Mouse (Mus musculus) embryonic facial prominence, embryonic 10.5 days (tissue): Measurements from ENCODE around the gene Tspan31. TPM values are rescaled to one million over a fixed set of nuclear protein-coding genes. Genes with fewer than 3 reads are reported as not detected.

ENCODE experiments used
- DNase-seq: peaks from one replicate; pipeline ENCODE4 v3.0.0-alpha.2; 2017; ENCODE audit warnings: low spot score
- H3K27ac ChIP-seq: fragments of 300-500 bp; sonication (generic); replicated peaks from 2 replicates; pipeline ENCODE4 v1.5.1; 2016; ENCODE audit warnings: mild to moderate bottlenecking
- H3K27me3 ChIP-seq: fragments of 300-500 bp; sonication (generic); replicated peaks from 2 replicates; pipeline ENCODE4 v1.6.1; 2016; ENCODE audit warnings: low read depth, mild to moderate bottlenecking; ENCODE audit not compliant: poor library complexity, severe bottlenecking
- H3K36me3 ChIP-seq: fragments of 300-500 bp; sonication (generic); replicated peaks from 2 replicates; pipeline ENCODE4 v1.6.1; 2016; ENCODE audit warnings: mild to moderate bottlenecking, moderate library complexity
- H3K4me1 ChIP-seq: fragments of 300-500 bp; sonication (generic); 2 replicates; pipeline ENCODE4 v1.6.1; 2016
- H3K4me3 ChIP-seq: fragments of 300-500 bp; sonication (generic); 2 replicates; pipeline ENCODE4 v1.5.1; 2016; ENCODE audit warnings: mild to moderate bottlenecking, moderate library complexity
- H3K9me3 ChIP-seq: fragments of 300-500 bp; sonication (generic); 2 replicates; pipeline ENCODE4 v1.6.1; 2016; ENCODE audit warnings: mild to moderate bottlenecking
- WGBS: fragments of 180-500 bp; shearing (Covaris S2); methylation state at CpG from one replicate; pipeline ENCODE4 v1.1.7; 2016; 5-methylcytosine and 5-hydroxymethylcytosine counted together
- polyA plus RNA-seq: library from polyadenylated mRNA; unstranded; fragments of >200 nt; fragmentation: Nextera tagmentation; extraction: Ambion mirVana; gene quantifications from 2 replicates; pipeline ENCODE4 v1.2.1, GENCODE M21; 2016

Gene Tspan31
- 168 and 180 TPM in 2 replicates for polyA plus RNA-seq

DNA sequence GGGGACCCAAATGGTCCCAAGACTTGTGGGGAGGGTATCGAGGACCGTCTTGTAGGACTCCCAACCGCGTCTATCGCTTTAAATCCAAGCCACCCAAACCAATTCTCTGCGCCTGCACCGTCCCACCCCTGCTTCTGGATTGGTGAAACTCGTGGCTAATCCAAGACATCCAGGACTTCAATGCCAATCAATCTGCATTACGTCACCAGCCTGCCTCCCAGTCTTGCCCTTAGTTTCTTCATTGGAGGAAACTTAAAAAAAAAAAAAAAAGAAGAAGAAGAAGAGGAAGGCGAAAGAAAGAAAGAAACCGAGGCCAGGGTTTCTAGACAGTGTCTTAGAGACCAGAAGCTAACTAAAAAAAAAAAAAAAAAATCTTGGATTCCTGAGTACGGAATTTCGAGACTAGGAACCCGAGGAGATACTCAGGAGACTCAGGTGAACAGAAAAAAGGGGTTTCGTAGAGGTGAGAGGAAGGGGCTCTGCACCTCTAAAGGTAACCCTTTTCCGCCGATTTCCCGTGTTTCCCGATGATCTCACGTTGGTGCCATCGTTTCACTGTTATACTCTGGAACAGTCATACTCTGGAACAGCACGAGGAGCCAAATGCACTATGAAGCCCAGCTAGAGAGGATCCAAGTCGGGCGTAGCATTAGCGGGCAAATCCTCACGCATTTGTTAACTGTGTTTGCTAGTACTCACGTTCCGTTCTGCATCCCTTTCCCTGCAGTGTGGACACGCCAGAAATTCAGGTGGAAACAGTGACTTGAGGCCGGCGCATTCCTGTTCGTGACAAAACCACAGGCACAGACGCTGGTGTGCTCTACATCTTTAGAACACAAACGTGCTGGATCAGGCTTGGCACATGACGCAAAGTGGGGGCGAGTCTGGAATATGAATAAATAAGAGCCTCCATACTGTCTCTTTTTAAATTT, at the start of gene Tspan31:
Gene Tspan31 (minus strand): TSS at position 75 of the 932 bp plus-strand sequence.
- Histone ChIP-seq H3K27ac (peak within 1 kb of the TSS; percentile 92), H3K9me3 (no peaks in the 10 kb centered on the region), H3K36me3 (peaks cover 34% of the 10 kb centered on the region), H3K4me1 (peaks cover 43% of the 10 kb centered on the region), H3K27me3 (peaks cover 8% of the 10 kb centered on the region), H3K4me3 (peak within 1 kb of the TSS; percentile 79)
- DNase-seq, result peak; percentile 93
- WGBS, result 3% methylated on average over 36 of the region's 36 CpGs

DNA sequence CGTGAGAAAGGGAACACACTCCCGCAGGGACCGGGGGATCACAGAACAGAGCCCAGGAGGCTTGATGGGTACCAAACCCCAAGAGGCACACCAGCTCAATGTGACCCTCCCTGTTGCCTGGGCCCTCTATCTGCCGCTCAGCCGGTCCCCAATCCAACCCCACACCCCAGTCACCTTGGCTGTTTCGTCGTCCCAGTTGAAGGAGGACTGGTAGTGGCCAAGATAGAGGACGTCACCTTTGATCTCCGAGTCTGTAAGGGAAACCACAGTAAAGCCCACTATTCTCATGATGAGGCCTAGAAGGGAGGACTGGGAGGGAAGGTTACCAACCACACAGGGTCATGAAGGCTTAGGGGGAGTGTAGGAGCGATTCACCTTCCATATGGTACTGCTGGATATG, 49.2 kb upstream of the Tspan31 start:
- peaks cover 26% of the 10 kb centered on the region for H3K4me1 ChIP-seq
- H3K9me3 ChIP-seq, result no peaks in the 10 kb centered on the region
- whole genome bisulfite sequencing, result 95% methylated on average over 10 of the region's 10 CpGs
- no peak overlapping the region for H3K4me3 ChIP-seq
- H3K27me3 ChIP-seq, result no peaks in the 10 kb centered on the region
- peaks cover 50% of the 10 kb centered on the region for H3K36me3 ChIP-seq
- H3K27ac ChIP-seq, result no peak overlapping the region
- no peak for DNase-seq

DNA sequence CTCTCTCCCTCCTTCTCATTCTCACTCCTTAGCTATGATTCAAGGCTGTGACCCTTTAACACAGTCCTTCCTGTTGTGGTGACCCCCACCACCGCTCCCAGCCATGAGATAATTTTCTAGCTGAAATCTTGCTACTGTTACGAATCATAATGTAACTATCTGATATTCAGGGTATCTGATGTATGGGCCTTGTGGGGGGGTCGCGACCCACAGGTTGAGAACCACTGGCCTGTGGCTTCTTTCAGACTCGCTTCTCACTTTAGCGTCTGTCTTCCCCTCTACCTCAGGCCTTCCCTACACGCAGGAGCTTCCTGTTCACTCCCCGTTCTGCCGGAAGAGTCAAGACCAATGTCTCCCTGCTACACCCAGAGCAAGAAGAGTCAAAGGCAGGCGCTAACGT, 48.4 kb upstream of the Tspan31 start:
- Histone ChIP-seq H3K27ac (no peak overlapping the region), H3K27me3 (no peaks in the 10 kb centered on the region), H3K4me1 (peaks cover 25% of the 10 kb centered on the region), H3K9me3 (no peaks in the 10 kb centered on the region), H3K4me3 (no peak overlapping the region), H3K36me3 (peaks cover 50% of the 10 kb centered on the region)
- WGBS, result 93% methylated on average over 11 of the region's 11 CpGs
- DNase-seq, result no peak

DNA sequence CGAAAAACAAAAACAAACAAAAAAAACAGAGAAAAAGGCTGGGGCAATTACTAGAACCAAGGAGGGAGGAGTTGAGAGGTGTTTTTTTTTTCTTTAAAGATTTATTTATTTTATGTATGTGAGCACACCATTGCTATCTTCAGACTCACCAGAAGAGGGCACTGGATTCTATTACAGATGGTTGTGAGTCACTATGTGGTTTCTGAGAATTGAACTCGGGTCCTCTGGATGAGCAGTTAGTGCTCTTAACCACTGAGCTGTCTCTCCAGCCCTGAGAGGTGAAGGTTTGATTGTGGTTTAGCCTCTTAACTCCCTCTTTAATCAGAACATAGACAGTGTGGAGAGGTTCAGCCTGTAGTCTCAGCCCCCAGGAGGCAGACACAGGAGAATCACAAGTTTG, 45.0 kb upstream of the Tspan31 start:
- Histone ChIP-seq H3K27me3 (no peaks in the 10 kb centered on the region), H3K4me3 (no peak overlapping the region), H3K36me3 (peaks cover 66% of the 10 kb centered on the region), H3K27ac (no peak overlapping the region), H3K4me1 (peaks cover 4% of the 10 kb centered on the region), H3K9me3 (no peaks in the 10 kb centered on the region)
- DNase-seq, result no peak
- WGBS, result 82% methylated on average over 2 of the region's 2 CpGs

DNA sequence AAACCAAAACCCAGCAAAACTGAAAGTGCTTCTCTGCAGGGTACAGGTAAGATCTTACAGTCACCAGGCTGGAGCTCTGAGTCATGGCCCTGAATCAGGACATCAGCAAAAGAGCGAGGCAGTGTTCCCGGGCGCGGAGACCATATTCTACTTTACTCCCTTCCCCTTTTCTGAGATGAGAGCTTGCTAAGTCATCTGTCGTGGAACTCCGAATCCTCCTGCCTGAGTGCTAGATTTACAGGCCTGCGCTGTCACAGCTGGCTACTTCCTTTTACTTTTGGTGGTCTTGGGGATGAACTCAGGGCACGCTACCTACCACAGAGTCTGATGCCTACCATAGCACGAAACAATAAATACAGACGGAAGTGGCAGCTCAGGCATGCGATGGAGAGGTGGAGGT, 44.3 kb upstream of the Tspan31 start:
- H3K9me3 ChIP-seq, result no peaks in the 10 kb centered on the region
- H3K27ac ChIP-seq, result no peak overlapping the region
- no peak for DNase-seq
- no peaks in the 10 kb centered on the region for H3K27me3 ChIP-seq
- no peaks in the 10 kb centered on the region for H3K4me1 ChIP-seq
- H3K36me3 ChIP-seq, result peaks cover 63% of the 10 kb centered on the region
- WGBS, result 94% methylated on average over 11 of the region's 11 CpGs
- H3K4me3 ChIP-seq, result no peak overlapping the region

DNA sequence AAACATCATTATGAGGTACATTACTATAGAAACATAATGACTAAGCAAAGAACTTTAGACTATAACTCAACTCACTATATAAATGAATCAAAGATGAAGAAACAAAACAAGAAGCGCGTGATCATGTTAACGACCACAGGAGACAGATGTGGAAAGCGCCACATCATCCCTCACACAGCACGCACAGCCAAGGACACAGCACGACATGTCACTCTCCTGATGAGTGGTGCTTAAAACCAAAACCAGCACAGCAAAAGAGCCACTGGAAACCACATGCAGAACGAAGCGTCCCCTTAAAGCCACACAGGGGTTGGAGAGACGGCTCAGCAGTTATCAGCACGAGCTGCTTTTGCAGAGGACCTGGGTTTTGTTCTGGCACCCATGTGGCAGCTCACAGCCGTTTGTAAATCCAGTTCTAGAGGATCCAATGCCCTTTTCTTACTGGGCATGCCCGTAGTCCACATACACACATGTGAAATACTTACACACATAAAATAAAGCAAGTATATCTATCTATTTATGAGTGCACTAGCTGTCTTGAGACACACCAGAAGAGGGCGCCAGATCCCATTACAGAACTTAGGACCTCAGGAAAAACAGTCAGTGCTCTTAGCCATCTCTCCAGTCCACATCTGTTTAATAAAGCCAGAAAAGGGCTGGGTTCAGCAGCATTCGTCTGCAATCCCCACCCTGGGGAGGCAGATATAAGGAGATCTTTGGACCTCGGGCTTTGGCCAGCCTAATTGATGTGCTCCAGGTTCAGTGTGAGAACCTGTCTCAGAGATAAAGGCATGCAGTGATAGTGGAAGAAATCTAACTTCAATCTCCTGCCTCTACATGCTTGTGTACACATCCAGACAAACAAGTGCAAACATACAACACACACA, 41.2 kb upstream of the Tspan31 start:
- H3K27me3 ChIP-seq, result no peaks in the 10 kb centered on the region
- H3K27ac ChIP-seq, result no peak overlapping the region
- peaks cover 45% of the 10 kb centered on the region for H3K36me3 ChIP-seq
- no peak for DNase-seq
- WGBS, result 90% methylated on average over 15 of the region's 15 CpGs
- H3K4me1 ChIP-seq, result no peaks in the 10 kb centered on the region
- H3K9me3 ChIP-seq, result no peaks in the 10 kb centered on the region
- H3K4me3 ChIP-seq, result no peak overlapping the region

DNA sequence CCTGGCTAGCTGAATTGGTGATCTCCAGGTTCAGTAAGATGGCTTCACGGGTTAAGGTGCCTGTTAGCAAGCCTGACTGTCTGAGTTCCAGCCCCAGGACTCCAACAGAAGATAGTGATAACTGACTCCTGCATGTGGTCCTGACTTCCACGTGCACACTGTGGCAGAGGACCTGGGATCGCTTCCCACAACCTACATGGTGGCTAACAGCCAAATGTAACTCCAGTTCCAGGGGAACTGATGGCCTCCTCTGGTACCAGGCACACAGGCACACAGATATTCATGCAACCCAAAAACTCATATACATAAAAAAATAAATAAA, 38.2 kb upstream of the Tspan31 start:
- Histone ChIP-seq H3K4me3 (no peak overlapping the region), H3K36me3 (peaks cover 46% of the 10 kb centered on the region), H3K9me3 (no peaks in the 10 kb centered on the region), H3K27me3 (no peaks in the 10 kb centered on the region), H3K4me1 (no peaks in the 10 kb centered on the region), H3K27ac (no peak overlapping the region)
- DNase-seq, result no peak
- 86% methylated on average over 3 of the region's 3 CpGs for WGBS

DNA sequence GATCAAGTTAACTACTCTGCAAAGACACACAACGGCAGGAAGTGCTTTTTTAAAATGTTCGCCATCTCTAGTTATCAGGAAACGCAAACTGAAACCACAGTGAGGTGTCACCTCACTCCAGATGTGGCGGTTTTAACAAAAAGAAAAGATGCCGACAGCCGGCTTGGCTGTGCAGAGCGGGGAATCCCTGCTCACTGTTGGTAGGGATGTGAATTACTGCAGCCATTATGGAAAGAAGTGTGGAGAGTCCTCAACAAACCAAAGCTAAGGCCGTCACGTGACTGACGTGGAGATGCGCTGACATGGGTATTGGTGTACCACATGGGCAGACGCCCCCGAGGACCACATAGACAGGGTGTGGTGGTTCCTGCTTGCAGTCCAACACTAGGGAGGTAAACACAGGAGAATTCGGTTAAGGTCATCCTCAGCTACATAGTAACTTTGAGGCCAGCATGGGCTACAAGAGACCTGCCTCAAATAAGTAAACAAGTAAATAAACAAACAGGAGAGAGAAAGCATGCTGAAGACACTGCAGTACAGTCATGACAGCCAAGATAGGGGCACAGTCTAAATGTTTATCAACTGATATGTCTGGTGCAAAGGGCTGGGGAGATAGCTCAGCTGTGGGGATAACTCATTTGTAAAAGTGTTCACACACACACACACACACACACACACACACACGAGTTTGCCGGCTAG, 37.6 kb upstream of the Tspan31 start:
- Histone ChIP-seq H3K27ac (no peak overlapping the region), H3K9me3 (no peaks in the 10 kb centered on the region), H3K36me3 (peaks cover 43% of the 10 kb centered on the region), H3K27me3 (no peaks in the 10 kb centered on the region), H3K4me3 (no peak overlapping the region), H3K4me1 (no peaks in the 10 kb centered on the region)
- WGBS, result 91% methylated on average over 16 of the region's 16 CpGs
- no peak for DNase-seq

DNA sequence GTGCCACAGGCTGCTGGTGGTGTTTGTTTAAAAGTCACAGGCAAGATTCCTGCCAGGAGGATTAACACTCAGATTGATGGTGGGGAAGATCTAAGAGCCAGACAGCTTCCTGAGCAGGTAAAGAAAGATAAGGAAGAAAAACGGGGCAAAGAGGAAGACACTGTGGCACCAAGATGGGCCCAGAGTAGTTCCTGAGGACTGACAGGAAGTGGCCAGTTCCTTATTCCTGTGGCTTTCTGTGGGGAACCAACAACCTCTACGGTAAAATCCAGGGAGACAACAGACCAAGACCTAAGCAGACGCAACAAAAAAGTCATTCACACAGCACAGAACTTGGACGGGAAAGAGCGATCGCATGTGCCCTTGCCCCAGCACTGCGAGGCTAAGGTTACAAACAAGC, 33.6 kb upstream of the Tspan31 start:
- DNase-seq, result no peak
- WGBS, result 84% methylated on average over 7 of the region's 7 CpGs
- Histone ChIP-seq H3K36me3 (peaks cover 52% of the 10 kb centered on the region), H3K9me3 (no peaks in the 10 kb centered on the region), H3K4me1 (no peaks in the 10 kb centered on the region), H3K4me3 (no peak overlapping the region), H3K27me3 (no peaks in the 10 kb centered on the region), H3K27ac (no peak overlapping the region)

DNA sequence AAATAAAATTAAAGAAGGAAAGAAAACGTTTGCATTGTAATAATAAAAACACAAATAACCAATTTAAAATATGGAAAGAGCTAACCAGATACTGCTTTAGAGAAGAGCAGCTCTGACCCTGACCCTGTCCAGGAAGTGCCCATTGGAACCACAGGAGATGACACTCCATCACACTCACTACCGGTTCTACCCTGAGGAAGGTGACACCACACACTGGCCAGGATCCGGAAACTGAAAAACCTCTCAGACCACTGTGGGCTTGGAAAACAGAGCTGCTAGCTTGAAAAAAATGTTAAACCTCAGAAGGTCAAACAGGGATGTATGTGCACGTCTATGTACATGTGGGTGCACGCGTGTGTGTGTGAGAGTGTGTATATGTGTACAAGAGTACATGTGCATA, 31.1 kb upstream of the Tspan31 start:
- Histone ChIP-seq H3K4me3 (no peak overlapping the region), H3K36me3 (peaks cover 63% of the 10 kb centered on the region), H3K4me1 (no peaks in the 10 kb centered on the region), H3K9me3 (no peaks in the 10 kb centered on the region), H3K27me3 (no peaks in the 10 kb centered on the region), H3K27ac (no peak overlapping the region)
- WGBS, result 82% methylated on average over 6 of the region's 6 CpGs
- DNase-seq, result no peak

DNA sequence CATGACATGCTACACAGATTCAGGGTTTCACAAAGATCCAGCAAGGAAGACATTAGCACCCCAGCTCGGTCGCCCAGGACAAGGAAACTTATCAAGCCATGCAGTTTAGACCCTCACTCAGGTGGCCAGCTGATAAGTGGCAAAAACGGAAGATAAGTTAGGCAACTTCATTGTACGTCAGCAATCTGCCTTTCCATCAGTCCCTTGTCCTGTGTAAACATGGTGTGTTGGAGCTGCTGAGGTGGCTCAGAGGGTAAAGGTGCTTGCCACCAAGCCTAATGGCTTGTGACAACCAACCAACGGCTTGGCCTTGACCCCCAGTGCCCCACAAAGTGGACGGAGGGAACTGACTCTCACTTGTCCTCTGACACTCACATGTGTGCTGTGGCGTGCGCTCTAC, 30.4 kb upstream of the Tspan31 start:
- 87% methylated on average over 8 of the region's 8 CpGs for WGBS
- Histone ChIP-seq H3K36me3 (peaks cover 66% of the 10 kb centered on the region), H3K4me3 (no peak overlapping the region), H3K9me3 (no peaks in the 10 kb centered on the region), H3K4me1 (no peaks in the 10 kb centered on the region), H3K27me3 (no peaks in the 10 kb centered on the region), H3K27ac (no peak overlapping the region)
- no peak for DNase-seq

DNA sequence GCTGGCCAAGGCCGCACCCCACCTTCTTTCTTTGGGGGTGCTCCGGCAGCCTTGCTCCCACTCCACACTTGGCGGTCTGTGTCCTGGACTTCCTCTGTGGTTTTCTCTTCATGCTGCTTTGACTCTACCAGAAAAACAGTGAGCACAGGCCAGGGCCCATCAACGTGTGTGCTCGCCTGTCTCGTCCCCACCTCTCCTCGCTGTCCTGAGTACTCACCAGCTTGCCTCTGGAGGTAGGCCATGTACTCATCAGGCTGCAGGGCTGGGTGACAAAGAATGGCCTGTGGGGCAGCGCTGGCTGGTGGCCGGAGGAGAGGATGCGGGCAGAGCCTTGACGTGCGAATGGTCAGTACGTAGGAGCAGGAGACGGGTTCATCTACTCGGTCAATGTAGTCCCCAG, 29.8 kb upstream of the Tspan31 start:
- no peak overlapping the region for H3K27ac ChIP-seq
- H3K4me1 ChIP-seq, result 0 out of 2 replicates have a peak, but pooled peaks cover under 1% of the 10 kb centered on the region
- H3K9me3 ChIP-seq, result no peaks in the 10 kb centered on the region
- no peak for DNase-seq
- 92% methylated on average over 15 of the region's 15 CpGs for WGBS
- H3K4me3 ChIP-seq, result no peak overlapping the region
- peaks cover 67% of the 10 kb centered on the region for H3K36me3 ChIP-seq
- H3K27me3 ChIP-seq, result no peaks in the 10 kb centered on the region
